Mouse (Mus musculus): Measurements from ENCODE around the gene Tulp1.
A peak's percentile ranks its signal among the peaks of the same experiment; 100 is the strongest.

Tulp1 gene

DNA sequence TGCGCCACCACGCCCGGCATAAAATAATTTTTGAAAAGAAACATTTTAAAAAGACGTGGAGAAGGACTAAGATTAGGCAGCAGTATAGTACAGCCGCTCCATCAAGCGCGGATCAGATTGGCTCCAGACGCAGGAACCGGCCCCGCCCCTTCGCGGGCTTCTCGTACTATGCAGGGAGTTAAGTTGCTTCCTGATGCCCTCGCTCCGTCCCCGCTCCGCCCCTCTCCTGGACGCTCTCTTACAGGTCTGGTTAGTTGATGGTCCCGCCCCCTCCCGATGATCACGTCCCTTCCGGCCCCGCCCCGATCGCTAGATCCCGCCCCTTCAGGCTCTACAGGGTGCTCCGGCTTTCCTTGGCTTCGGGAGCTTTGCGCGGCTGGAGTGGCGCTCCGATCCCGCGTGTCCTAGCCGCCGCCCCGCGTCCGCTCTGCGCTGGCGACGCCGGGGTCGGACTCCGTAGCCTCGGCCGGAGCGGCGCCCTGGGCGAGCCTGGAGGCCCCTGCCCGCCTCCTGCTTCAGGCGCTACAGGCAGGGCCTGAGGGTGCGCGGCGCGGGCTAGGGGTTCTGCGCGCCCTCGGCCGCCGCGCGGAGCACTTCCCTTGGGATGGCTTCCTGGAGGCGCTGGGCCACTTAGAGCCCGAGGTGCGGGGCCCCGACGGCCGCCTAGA is 51.7 kb downstream of the Tulp1 start, which contains the start of gene Fance:
Fance (plus strand) TSS at position 308 of the 668 bp plus-strand sequence.
- DNase-seq (ENCODE audit: low spot score): peak; percentile 90

DNA sequence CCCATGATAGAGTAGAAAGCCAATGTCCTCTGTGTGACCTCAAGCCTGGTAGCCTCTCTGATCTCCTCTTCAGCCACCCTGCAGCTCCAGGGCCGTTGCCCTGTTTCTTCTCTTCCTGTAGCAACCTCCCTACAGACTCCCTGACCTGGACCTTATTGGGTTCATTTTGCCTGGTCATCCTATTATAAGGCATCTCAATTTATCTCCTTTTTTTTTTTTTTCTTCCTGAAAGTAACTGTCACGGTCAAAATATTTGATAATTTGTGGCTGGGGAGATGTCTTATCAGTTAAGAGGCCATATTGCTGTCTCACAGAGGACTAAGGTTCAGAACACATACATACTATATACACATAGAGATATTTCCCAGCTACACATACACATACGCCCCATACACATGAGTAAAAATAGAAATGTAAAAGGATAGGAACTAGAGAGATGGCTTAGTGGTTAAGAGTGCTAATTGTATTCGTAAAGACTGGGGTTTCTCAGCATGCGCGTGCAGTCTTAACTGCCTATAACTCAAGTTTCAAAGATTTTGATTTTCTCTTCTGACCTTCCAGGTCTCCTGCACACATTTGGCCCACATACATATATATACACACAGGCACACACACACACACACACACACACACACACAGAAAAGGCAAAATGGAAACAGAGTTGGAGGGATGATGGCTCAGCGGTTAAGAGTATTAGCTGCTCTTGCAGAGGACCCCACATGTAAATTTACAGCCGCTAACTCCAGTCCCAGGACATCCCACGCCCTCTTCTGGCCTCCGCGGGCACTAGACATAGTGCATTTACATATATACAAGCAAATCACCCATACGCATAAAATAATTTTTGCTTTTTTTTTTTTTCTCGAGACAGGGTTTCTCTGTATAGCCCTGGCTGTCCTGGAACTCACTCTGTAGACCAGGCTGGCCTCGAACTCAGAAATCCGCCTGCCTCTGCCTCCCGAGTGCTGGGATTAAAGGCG is 52.5 kb downstream of the Tulp1 start:
- no peak for DNase-seq (ENCODE audit: low spot score)

DNA sequence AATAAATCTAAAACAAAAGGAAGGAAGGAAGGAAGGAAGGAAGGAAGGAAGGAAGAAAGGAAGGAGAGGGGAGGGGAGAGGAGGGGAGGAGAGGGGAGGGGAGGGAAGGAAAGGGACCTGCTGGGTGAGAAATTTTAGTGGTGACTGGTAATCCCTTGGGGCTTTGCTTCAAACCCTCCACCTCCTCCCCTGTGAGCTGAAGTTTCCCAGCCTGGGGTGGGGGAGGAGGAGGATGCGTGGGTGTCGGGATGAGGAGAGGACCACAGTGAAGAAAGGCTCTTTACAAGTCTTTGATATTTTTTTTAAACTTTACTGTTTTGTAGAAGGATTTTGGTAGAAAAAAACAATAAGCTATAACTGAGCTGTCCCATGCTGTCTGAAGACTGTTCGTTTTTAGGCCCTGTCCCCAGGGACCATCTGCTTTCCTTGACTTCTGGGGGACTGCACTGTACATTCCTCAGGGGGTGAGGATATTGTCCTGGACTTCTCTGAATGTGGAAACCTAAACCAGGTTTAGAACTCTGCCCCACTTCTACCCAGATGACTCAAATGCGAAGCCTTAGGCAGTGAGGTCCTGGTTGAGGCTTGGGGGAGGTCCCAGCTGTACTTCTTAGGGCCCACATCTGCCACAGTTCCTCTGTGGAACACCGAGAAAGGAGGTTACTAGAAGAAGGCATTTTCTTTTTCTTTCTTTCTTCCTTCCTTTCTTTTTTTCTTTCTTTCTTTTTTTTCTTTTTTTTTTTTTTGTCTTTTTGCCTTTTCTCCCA is 53.5 kb downstream of the Tulp1 start:
- DNase-seq (ENCODE audit: low spot score): no peak

DNA sequence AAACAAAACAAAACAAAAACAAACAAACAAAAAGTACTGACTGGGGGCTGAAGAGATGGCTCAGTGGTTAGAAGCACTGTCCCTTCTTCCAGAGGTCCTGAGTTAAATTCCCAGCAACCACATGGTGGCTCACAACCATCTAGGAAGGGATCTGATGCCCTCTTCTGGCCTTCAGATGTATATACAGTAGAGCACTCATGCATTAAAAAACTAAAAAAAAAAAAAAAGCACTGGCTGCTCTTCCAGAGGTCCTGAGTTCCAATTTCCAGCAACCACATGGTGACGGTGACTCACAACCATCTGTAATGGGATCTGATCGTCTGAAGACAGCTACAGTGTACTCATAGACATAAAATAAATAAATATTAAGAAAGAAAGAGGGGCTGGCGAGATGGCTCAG is 54.2 kb downstream of the Tulp1 start:
- no peak for DNase-seq (ENCODE audit: low spot score)

DNA sequence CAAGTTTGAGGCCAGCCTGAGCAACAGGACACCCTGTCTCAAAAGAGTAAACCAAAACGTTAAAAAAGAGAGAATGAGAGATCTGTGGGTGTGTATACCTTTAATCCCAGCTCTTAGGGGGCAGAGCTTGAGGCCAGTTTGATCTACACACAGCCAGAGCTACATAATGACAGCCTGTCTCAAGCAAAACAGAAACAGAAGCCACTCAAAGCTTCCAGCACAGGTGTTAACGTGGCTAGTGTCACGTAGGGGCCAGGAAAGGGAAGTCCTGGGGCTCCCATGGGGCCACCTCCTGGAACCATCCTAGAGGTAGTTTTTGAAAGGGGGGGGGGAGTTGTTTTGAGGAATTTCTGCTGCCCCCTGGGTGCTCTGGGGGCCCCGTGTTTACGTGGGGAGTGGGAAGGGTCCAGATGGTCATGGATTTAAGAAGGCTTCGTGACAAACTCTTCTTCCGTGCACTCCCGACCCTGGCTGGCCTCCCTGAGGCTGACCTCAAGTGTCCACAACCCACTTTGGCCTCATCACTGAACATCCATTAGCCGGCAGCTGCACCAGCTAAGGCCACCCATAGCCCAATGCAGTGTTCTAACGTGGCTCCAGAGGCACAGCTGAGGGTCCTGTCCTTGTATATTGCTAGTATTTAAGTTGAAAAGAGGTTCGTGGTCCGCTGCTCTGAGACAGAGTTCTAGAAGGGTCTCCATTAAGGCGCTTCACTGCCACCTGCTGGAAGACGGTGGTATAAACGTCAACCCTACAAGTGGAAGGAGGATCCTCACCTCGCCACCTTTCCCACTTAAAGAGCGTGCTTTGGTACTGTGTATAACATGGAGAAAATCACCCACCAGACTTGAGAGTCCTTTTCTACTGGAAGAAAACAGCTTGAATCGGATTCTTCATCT is 56.5 kb downstream of the Tulp1 start:
- DNase-seq (ENCODE audit: low spot score): peak; percentile 79

DNA sequence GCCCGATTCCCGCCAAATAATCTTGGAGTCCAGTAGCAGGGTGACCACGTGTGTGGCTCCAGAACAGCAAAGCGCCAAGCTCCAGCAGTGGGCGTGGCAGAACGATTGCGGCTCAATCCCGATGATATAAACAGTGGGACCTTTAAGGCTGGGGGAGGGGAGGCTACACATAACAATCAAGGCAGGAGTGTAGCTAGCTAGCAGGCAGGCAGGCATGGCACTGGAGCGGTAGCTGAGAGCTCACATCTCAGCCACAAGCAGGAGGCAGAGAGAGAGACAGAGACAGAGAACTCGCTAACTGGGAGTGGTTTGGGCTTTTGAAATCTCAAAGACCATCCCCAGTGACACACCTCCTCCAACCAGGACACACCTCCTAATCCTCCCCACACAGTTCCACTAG is 59.9 kb downstream of the Tulp1 start:
- no peak for DNase-seq (ENCODE audit: low spot score)

Measured in left cerebral cortex, adult 11 months (tissue).